Mouse (Mus musculus) stomach, embryonic 15.5 days (tissue): ENCODE measurements around the gene Clec4a2. TPM values are rescaled to one million over a fixed set of nuclear protein-coding genes. Genes with fewer than 3 reads are reported as not detected.
"Not testable (repeated sequence)": the region's sequence is repeated elsewhere in the genome, so short reads cannot be mapped to it uniquely, and the experiment has no call there.

Experiments
- ATAC-seq: fragments of 200-750 bp; cut with Nextera tagmentation; 2 replicates; pipeline ENCODE4 v1.8.0; 2017; ENCODE audit warnings: low read depth, moderate number of reproducible peaks, moderate TSS enrichment; ENCODE audit not compliant: insufficient read depth, low FRiP score
- H3K27ac ChIP-seq: fragments of 300-500 bp; sonication (generic); 2 replicates; pipeline ENCODE4 v1.5.1; 2015; ENCODE audit warnings: mild to moderate bottlenecking, inconsistent platforms
- H3K27me3 ChIP-seq: fragments of 300-500 bp; sonication (generic); replicated peaks from 2 replicates; pipeline ENCODE4 v1.6.1; 2015; ENCODE audit warnings: inconsistent platforms
- H3K36me3 ChIP-seq: fragments of 300-500 bp; sonication (generic); 2 replicates; pipeline ENCODE4 v1.6.1; 2015; ENCODE audit warnings: inconsistent platforms
- H3K4me1 ChIP-seq: fragments of 300-500 bp; sonication (generic); 2 replicates; pipeline ENCODE4 v1.6.1; 2015; ENCODE audit warnings: inconsistent platforms
- H3K4me2 ChIP-seq: fragments of 300-500 bp; sonication (generic); 2 replicates; pipeline ENCODE4 v1.6.1; 2015; ENCODE audit warnings: mild to moderate bottlenecking, inconsistent platforms
- H3K4me3 ChIP-seq: fragments of 300-500 bp; sonication (generic); replicated peaks from 2 replicates; pipeline ENCODE4 v1.5.1; 2015; ENCODE audit warnings: inconsistent platforms
- H3K9ac ChIP-seq: fragments of 300-500 bp; sonication (generic); 2 replicates; pipeline ENCODE4 v1.6.1; 2015; ENCODE audit warnings: inconsistent platforms
- H3K9me3 ChIP-seq: fragments of 300-500 bp; sonication (generic); 2 replicates; pipeline ENCODE4 v1.6.1; 2016; ENCODE audit warnings: inconsistent platforms
- WGBS: fragments of 180-500 bp; shearing (Covaris S2); methylation state at CpG from one replicate; pipeline ENCODE4 v1.1.7; 2015; 5-methylcytosine and 5-hydroxymethylcytosine counted together
- polyA plus RNA-seq: library from polyadenylated mRNA; unstranded; fragments of >200 nt; fragmentation: Nextera tagmentation; extraction: Ambion mirVana; gene quantifications from 2 replicates; pipeline ENCODE4 v1.2.1, GENCODE M21; 2015

Clec4a2 gene
- 6.2 and 6.4 TPM in 2 replicates for polyA plus RNA-seq

DNA sequence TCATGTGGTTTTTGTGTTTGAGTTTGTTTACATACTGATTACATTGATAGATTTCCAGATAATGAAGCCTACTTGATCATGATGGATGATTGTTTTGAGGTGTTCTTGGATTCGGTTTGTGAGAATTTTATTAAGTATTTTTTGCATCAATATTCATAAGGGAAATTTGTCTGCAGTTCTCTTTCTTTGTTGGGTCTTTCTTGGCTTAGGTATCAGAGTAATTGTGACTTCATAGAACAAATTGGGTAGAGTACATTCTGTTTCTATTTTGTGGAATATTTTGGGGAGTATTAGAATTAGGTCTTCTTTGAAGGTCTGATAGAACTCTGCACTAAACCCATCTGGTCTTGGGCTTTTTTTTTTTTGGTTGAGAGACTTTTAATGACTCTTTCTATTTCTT, at the start of gene Clec4a2:
Clec4a2 (plus strand) TSS at position 301 of the 400 bp plus-strand sequence.
- ATAC-seq, H3K9ac ChIP-seq, H3K4me2 ChIP-seq, H3K27me3 ChIP-seq, H3K36me3 ChIP-seq, H3K4me1 ChIP-seq, H3K9me3 ChIP-seq, H3K4me3 ChIP-seq, H3K27ac ChIP-seq: not testable (repeated sequence)
- WGBS, result 49% methylated on average over 1 of the region's 1 CpGs

DNA sequence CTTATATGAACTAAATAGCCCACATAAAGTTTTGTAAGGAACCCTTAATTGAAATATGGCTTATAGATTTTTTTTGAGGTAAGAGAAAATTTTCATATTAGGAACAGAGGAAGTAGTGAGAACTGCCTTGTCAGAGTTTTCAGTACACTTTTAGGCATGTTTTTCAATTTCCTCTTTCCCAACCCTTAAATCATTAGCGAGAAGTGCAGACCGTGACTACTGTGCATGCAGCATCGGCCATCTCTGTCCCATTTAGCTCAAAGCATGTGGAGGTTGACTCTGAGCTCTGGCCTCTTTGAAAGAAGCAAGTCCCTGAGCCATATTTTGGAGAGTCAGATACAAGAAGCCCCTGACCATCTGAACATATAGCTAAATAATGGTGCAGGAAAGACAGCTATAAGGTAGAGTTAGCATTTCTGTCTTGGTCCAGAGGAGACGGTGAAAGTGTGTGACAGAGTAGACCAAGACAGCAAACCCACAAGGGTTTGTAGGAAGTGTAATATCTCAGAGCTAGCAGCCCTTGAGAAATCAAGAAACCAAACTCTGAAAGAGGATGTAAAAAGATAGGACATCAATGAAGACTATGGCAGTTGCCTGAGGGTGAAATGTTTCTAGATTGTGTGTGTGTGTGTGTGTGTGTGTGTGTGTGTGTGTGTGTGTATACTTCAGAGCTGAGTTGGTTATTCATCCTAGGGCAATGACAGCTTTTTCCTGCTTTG, 10.9 kb upstream of the Clec4a2 start:
- Histone ChIP-seq H3K27me3 (no peaks in the 10 kb centered on the region), H3K4me3 (no peak overlapping the region), H3K4me2 (no peak overlapping the region), H3K36me3 (no peaks in the 10 kb centered on the region), H3K9me3 (no peaks in the 10 kb centered on the region), H3K4me1 (no peaks in the 10 kb centered on the region), H3K27ac (no peak overlapping the region), H3K9ac (no peak overlapping the region)
- ATAC-seq, result no peak
- 84% methylated on average over 4 of the region's 4 CpGs for WGBS

GRCm38 (mm10) chr6:123123195-123123594, 17.0 kb downstream of the Clec4a2 start:
- WGBS, result 66% methylated on average over 3 of the region's 3 CpGs
- H3K9me3 ChIP-seq, result no peaks in the 10 kb centered on the region
- H3K4me3 ChIP-seq, result no peak overlapping the region
- no peaks in the 10 kb centered on the region for H3K36me3 ChIP-seq
- no peaks in the 10 kb centered on the region for H3K4me1 ChIP-seq
- H3K9ac ChIP-seq, result no peak overlapping the region
- no peak for ATAC-seq
- H3K27me3 ChIP-seq, result no peaks in the 10 kb centered on the region
- H3K27ac ChIP-seq, result no peak overlapping the region
- no peak overlapping the region for H3K4me2 ChIP-seq

DNA sequence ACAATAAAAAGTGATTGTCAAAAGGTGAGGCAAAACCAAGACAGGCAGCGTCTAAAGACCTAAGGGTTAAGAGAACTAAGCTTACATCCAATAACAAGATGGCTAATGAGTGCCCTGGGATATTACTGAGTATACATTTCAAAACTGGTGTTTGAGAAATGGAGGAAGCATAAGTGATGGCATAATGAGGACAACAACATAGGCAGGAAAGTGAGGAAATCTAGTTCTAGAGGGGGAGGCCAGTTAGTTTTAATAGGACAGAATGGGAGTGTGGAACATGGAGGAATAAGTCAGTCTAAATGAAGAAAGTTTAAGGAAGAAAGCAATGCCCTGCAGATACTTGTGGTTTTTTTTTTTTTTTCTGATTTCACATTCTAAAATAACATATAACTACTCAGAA, 20.9 kb downstream of the Clec4a2 start:
- H3K4me3 ChIP-seq, result no peak overlapping the region
- no peak overlapping the region for H3K4me2 ChIP-seq
- no peak overlapping the region for H3K27ac ChIP-seq
- no peaks in the 10 kb centered on the region for H3K36me3 ChIP-seq
- no peaks in the 10 kb centered on the region for H3K27me3 ChIP-seq
- H3K9ac ChIP-seq, result no peak overlapping the region
- WGBS, result 47% methylated on average over 1 of the region's 1 CpGs
- ATAC-seq, result no peak
- no peaks in the 10 kb centered on the region for H3K9me3 ChIP-seq
- no peaks in the 10 kb centered on the region for H3K4me1 ChIP-seq

DNA sequence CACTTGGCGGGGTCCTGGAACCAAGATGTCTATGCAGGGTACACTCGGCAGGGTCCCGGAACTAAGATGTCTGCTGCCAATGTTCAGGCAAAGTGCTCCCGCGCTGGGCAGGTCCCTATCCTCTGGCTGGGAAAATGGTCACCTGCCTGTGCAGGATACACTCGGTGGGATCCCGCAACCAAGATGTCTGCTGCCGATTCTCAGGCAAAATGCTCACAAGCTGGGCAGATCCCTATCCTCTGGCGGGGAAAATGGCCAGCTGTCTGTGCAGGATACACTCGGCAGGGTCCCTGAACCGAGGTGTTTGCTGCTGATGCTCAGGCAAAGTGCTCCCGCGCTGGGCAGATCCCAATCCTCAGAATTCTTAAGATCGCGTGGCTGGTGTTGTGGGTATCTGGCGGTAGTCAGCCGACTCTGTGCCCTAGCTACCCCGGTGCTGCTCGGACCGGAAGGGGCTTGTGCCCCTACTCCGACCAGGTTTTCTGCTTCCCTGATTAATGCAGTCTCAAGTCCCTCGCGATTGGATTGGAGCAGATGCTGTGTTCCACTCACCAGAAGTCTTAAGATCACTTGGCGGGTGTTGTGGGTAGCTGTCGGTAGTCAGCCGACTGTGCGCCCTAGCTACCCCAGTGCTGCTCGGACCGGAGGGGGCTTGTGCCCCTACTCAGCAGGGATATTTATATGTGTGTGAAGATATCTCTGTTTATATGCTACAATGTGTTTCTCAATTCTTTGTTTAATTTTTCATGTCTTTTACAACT, 31.7 kb downstream of the Clec4a2 start:
- not testable (repeated sequence) for H3K27me3 ChIP-seq, H3K9me3 ChIP-seq, H3K4me3 ChIP-seq, H3K4me2 ChIP-seq, ATAC-seq, H3K4me1 ChIP-seq, H3K36me3 ChIP-seq, H3K27ac ChIP-seq, H3K9ac ChIP-seq
- 62% methylated on average over 29 of the region's 29 CpGs for WGBS

DNA sequence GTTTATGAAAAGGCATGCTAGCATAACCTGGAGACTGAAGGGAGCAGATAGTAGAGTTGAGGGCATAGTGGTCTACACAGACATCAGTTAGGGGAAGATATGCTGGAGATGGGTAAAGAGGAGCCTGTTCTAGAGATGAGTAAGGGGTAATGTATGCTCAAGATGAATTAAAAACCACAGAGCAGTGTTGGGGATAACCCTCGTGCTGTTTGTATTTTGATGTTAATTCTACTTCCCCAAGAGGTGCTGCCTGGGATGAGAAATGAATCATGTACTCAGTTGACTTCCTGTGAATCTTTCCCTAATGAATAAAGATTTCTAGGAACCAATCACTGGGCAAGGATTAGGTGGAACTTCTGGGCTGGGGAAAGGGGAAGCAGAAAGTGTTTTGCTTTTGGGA, 63.9 kb downstream of the Clec4a2 start:
- WGBS, result 32% methylated on average over 1 of the region's 1 CpGs
- Histone ChIP-seq H3K4me2 (no peak overlapping the region), H3K4me1 (no peaks in the 10 kb centered on the region), H3K9ac (no peak overlapping the region), H3K27me3 (no peaks in the 10 kb centered on the region), H3K27ac (no peak overlapping the region), H3K9me3 (no peaks in the 10 kb centered on the region), H3K36me3 (no peaks in the 10 kb centered on the region), H3K4me3 (no peak overlapping the region)
- no peak for ATAC-seq

DNA sequence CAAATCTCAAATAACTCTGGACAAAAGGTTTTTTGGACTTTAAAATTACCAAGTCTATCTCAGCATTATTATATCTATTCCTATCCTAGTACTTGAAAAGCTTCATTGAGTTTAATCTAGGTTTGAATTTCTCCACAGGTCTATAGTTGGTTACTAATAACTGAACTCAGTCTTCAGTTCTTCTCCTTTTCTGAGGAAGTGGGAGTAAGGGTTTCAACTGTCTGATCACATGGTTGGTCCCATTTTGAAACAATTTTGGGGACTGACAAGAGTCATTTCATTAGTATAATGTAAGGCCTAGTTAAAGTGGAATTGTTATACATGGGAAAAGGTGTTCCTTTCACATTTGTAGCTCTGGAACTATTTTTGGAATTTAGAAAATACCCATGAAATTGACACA, 64.8 kb downstream of the Clec4a2 start:
- H3K27ac ChIP-seq, result no peak overlapping the region
- no peak overlapping the region for H3K9ac ChIP-seq
- ATAC-seq, result no peak
- H3K4me2 ChIP-seq, result no peak overlapping the region
- H3K4me1 ChIP-seq, result no peaks in the 10 kb centered on the region
- H3K36me3 ChIP-seq, result no peaks in the 10 kb centered on the region
- no peak overlapping the region for H3K4me3 ChIP-seq
- no peaks in the 10 kb centered on the region for H3K9me3 ChIP-seq
- no peaks in the 10 kb centered on the region for H3K27me3 ChIP-seq

- no peaks in the 10 kb centered on the region for H3K27me3 ChIP-seq
- no peak within 1 kb of the TSS for H3K4me3 ChIP-seq
- H3K9me3 ChIP-seq, result no peaks in the 10 kb centered on the region
- H3K4me2 ChIP-seq, result no peak within 1 kb of the TSS
- no peak for ATAC-seq
- no peak within 1 kb of the TSS for H3K27ac ChIP-seq
- 83% methylated on average over 4 of the region's 4 CpGs for WGBS
- no peaks in the 10 kb centered on the region for H3K4me1 ChIP-seq
- no peak within 1 kb of the TSS for H3K9ac ChIP-seq
- H3K36me3 ChIP-seq, result no peaks in the 10 kb centered on the region
Observed at GRCm38 (mm10) chr6:123172593-123172992, 66.4 kb downstream of the Clec4a2 start, which contains the start of gene Clec4b2. Gene Clec4b2 (plus strand): TSS chr6:123172893.

DNA sequence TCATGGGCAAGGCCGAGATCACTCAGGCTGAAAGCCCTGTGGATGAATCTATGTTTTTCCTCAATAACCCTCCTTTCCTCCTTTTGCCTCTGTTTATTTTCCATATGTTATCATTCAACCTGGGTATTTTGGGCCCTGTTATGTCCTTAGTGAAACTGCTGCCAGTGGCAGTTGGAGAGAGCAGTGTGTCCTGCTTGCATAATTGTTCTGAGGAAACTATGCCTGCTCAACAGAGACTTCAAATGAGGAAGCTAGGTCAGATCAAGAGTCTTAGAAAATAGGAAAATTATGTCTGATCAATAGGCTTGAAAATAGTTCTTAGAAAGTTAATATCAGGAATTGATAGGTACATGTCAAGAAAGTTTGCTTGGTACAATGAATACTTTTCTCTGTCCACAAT, 69.3 kb downstream of the Clec4a2 start:
- no peak overlapping the region for H3K9ac ChIP-seq
- WGBS, result 76% methylated on average over 1 of the region's 1 CpGs

DNA sequence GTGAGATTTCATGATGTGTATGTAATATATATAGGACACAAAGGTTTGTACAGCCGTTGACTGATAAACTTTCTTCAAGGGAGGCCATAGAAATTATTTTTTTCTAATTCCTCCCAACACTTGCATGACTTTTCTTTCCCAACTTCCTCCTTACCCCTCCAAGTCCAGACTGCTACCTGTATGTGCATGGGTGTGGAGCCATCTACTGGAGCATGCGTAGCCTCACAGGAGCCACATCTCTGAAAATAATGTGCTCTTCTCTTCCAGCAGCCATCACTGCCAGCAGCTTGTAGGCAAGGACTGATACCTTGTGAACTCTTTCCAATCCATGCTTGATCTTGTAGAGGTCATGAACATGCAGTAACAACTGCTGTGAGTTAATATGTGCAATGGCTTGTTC, 78.6 kb downstream of the Clec4a2 start:
- H3K4me1 ChIP-seq, H3K27me3 ChIP-seq, ATAC-seq, H3K4me3 ChIP-seq, H3K9ac ChIP-seq, H3K9me3 ChIP-seq, H3K4me2 ChIP-seq, H3K27ac ChIP-seq, H3K36me3 ChIP-seq: not testable (repeated sequence)
- WGBS, result 74% methylated on average over 2 of the region's 2 CpGs

More for the DNA sequence above, 69.3 kb downstream of the Clec4a2 start:
- no peaks in the 10 kb centered on the region for H3K9me3 ChIP-seq
- no peak for ATAC-seq
- H3K27ac ChIP-seq, result no peak overlapping the region
- no peak overlapping the region for H3K4me3 ChIP-seq
- H3K4me1 ChIP-seq, result no peaks in the 10 kb centered on the region
- no peaks in the 10 kb centered on the region for H3K36me3 ChIP-seq
- H3K4me2 ChIP-seq, result no peak overlapping the region
- H3K27me3 ChIP-seq, result no peaks in the 10 kb centered on the region
